Mouse (Mus musculus): Measurements from ENCODE around the gene Rpl7l1. TPM values are rescaled to one million over a fixed set of nuclear protein-coding genes. Genes with fewer than 3 reads are reported as not detected.
"Not testable (repeated sequence)": the region's sequence is repeated elsewhere in the genome, so short reads cannot be mapped to it uniquely, and the experiment has no call there.

Gene Rpl7l1
- polyA plus RNA-seq (2012; rRNA removed): 66.8 and 70.0 TPM in 2 replicates

- peak; percentile 81 for DNase-seq (ENCODE audit: low spot score)
Measured at GRCm38 (mm10) chr17:46782341-46783221, at the start of gene Rpl7l1. Gene Rpl7l1, minus strand, starts transcription at chr17:46782672.

- no peak for DNase-seq (ENCODE audit: low spot score)
Measured at GRCm38 (mm10) chr17:46829856-46830535, 47.5 kb upstream of the Rpl7l1 start.

- DNase-seq (ENCODE audit: low spot score): no peak
Measured at GRCm38 (mm10) chr17:46828935-46829334, 46.5 kb upstream of the Rpl7l1 start.

GRCm38 (mm10) chr17:46823091-46823490, 40.6 kb upstream of the Rpl7l1 start:
- no peak for DNase-seq (ENCODE audit: low spot score)

GRCm38 (mm10) chr17:46820628-46821027, 38.2 kb upstream of the Rpl7l1 start:
- no peak for DNase-seq (ENCODE audit: low spot score)

- no peak for DNase-seq (ENCODE audit: low spot score)
Measured at GRCm38 (mm10) chr17:46817734-46818158, 35.3 kb upstream of the Rpl7l1 start.

GRCm38 (mm10) chr17:46816306-46816705, 33.8 kb upstream of the Rpl7l1 start:
- no peak for DNase-seq (ENCODE audit: low spot score)

- DNase-seq (ENCODE audit: low spot score): no peak
Measured at GRCm38 (mm10) chr17:46814497-46814896, 32.0 kb upstream of the Rpl7l1 start.

- DNase-seq (ENCODE audit: low spot score): no peak
Measured at GRCm38 (mm10) chr17:46813637-46814036, 31.2 kb upstream of the Rpl7l1 start.

GRCm38 (mm10) chr17:46812442-46812841, 30.0 kb upstream of the Rpl7l1 start:
- no peak for DNase-seq (ENCODE audit: low spot score)

- no peak for DNase-seq (ENCODE audit: low spot score)
Measured at GRCm38 (mm10) chr17:46810672-46811071, 28.2 kb upstream of the Rpl7l1 start.

- DNase-seq (ENCODE audit: low spot score): no peak
Measured at GRCm38 (mm10) chr17:46809131-46809830, 26.8 kb upstream of the Rpl7l1 start.

GRCm38 (mm10) chr17:46808376-46808775, 25.9 kb upstream of the Rpl7l1 start:
- DNase-seq (ENCODE audit: low spot score): no peak

GRCm38 (mm10) chr17:46801761-46802160, 19.3 kb upstream of the Rpl7l1 start:
- DNase-seq (ENCODE audit: low spot score): no peak

GRCm38 (mm10) chr17:46799680-46800079, 17.2 kb upstream of the Rpl7l1 start:
- no peak for DNase-seq (ENCODE audit: low spot score)

GRCm38 (mm10) chr17:46797386-46797785, 14.9 kb upstream of the Rpl7l1 start:
- DNase-seq (ENCODE audit: low spot score): no peak

GRCm38 (mm10) chr17:46796743-46797142, 14.3 kb upstream of the Rpl7l1 start:
- DNase-seq (ENCODE audit: low spot score): no peak

GRCm38 (mm10) chr17:46792963-46793362, 10.5 kb upstream of the Rpl7l1 start:
- DNase-seq (ENCODE audit: low spot score): no peak

GRCm38 (mm10) chr17:46787974-46788373, 5.5 kb upstream of the Rpl7l1 start:
- not testable (repeated sequence) for DNase-seq (ENCODE audit: low spot score)

- DNase-seq (ENCODE audit: low spot score): no peak
Measured at GRCm38 (mm10) chr17:46786952-46787351, 4.5 kb upstream of the Rpl7l1 start.

GRCm38 (mm10) chr17:46783222-46783565, 722 bp upstream of the Rpl7l1 start:
- no peak for DNase-seq (ENCODE audit: low spot score)

- no peak for DNase-seq (ENCODE audit: low spot score)
Measured at GRCm38 (mm10) chr17:46781876-46782275, 596 bp downstream of the Rpl7l1 start.

Data from urinary bladder, adult 2 months (tissue).